Comparison of ENCODE assay signal across 10 mouse cellular contexts in the genomic region with DNA sequence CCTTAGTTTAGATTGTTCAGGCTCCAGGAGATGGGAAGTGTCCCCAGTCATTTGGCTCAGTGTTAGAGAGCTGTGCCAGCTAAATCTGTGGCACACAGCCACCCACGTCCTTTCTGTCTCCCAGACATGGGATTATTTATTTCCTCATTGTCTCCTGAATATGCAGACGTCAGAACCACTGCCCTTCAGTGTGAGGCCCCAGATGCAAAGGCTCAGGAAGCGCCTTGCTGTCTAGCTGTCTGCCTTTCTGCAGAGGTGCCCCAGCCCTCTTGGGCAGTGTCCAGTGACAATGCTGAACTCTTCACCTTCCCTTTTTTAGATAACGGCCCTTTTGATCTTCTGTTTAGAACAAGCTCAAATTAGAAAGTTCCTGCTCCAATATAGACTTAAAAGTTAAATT.
DNase-seq lines count a peak whose midpoint lies in the region; ATAC-seq and TF ChIP-seq lines count a peak whose summit lies in the region.
"Had no signal": no experiment of that assay in that cellular context is flagged by ENCODE, and none has a peak within 500 bp of the region (broad histone marks: within the 10 kb centered on the region; RNA-seq: fewer than 3 reads in every experiment).

No protein-coding gene starts in this region.

- no peaks in the 10 kb centered on the region for H3K9me3 ChIP-seq in hindbrain, embryonic 16.5 days (ENCODE audit: control insufficient read depth, low read length)
- H3K9me3 ChIP-seq in hindbrain, embryonic 11.5 days (ENCODE audit: control insufficient read depth, low read length): no peaks in the 10 kb centered on the region
- H3K9me3 ChIP-seq: embryonic facial prominence, embryonic 13.5 days had no signal

- H3K36me3 ChIP-seq in hindbrain, embryonic 16.5 days (ENCODE audit: control insufficient read depth, insufficient read depth, low read length): no peaks in the 10 kb centered on the region
- H3K36me3 ChIP-seq in hindbrain, embryonic 11.5 days (ENCODE audit: control insufficient read depth, insufficient read depth, low read length): no peaks in the 10 kb centered on the region
- H3K36me3 ChIP-seq: embryonic facial prominence, embryonic 13.5 days had no signal

- no peak for DNase-seq in hindbrain, embryonic 11.5 days (ENCODE audit: low spot score)
- peak; percentile 12 to 24 for DNase-seq in frontal cortex, postnatal 10 days (ENCODE audit: low spot score in 2 of 2)
- peak; percentile 70 for DNase-seq in kidney, postnatal 10 days
- DNase-seq in lung, adult 2 months: peak; percentile 32
- DNase-seq in thymus, postnatal 0 days (ENCODE audit: low spot score): no peak
- DNase-seq in retina, embryonic 14.5 days (ENCODE audit: low spot score): no peak
- no peak for DNase-seq in spleen, postnatal 36 days (ENCODE audit: low spot score in 2 of 2)

- H3K27ac ChIP-seq in hindbrain, embryonic 16.5 days (ENCODE audit: low read depth, low read length): no peak overlapping the region
- H3K27ac ChIP-seq in hindbrain, embryonic 11.5 days (ENCODE audit: low read depth, low read length): no peak overlapping the region
- H3K27ac ChIP-seq: embryonic facial prominence, embryonic 13.5 days; liver, embryonic 14.5 days had no signal

- no peak for TF ChIP-seq POLR2A in lung, adult 2 months (IDR thresholded peaks at IDR 0.05; ENCODE audit: borderline replicate concordance, extremely low read depth, low read depth, low read length)

- ATAC-seq in hindbrain, embryonic 16.5 days: peak; percentile 56
- no peak for ATAC-seq in hindbrain, embryonic 11.5 days (ENCODE audit: low FRiP score)

- no peak overlapping the region for H3K9ac ChIP-seq in hindbrain, embryonic 16.5 days (ENCODE audit: low read depth, low read length)
- H3K9ac ChIP-seq in hindbrain, embryonic 11.5 days (ENCODE audit: low read depth, low read length): no peak overlapping the region
- H3K9ac ChIP-seq: embryonic facial prominence, embryonic 13.5 days; liver, embryonic 14.5 days had no signal

- H3K27me3 ChIP-seq in hindbrain, embryonic 16.5 days (replicated peaks; ENCODE audit: control insufficient read depth, insufficient read depth, low read length): no peaks in the 10 kb centered on the region
- no peaks in the 10 kb centered on the region for H3K27me3 ChIP-seq in hindbrain, embryonic 11.5 days (ENCODE audit: control insufficient read depth, insufficient read depth, low read length)
- H3K27me3 ChIP-seq: embryonic facial prominence, embryonic 13.5 days had no signal

- no peaks in the 10 kb centered on the region for H3K4me1 ChIP-seq in hindbrain, embryonic 16.5 days (ENCODE audit: control insufficient read depth, insufficient read depth, low read depth, low read length)
- H3K4me1 ChIP-seq in hindbrain, embryonic 11.5 days (replicated peaks; ENCODE audit: control insufficient read depth, insufficient read depth, low read length): no peaks in the 10 kb centered on the region
- H3K4me1 ChIP-seq in lung, adult 2 months (ENCODE audit: control insufficient read depth, insufficient read depth, low read length): peaks cover 13% of the 10 kb centered on the region

- no peak overlapping the region for H3K4me2 ChIP-seq in hindbrain, embryonic 16.5 days (ENCODE audit: low read length)
- no peak overlapping the region for H3K4me2 ChIP-seq in hindbrain, embryonic 11.5 days (replicated peaks; ENCODE audit: low read depth, low read length)
- H3K4me2 ChIP-seq: embryonic facial prominence, embryonic 13.5 days had no signal

- TF ChIP-seq CTCF in lung, adult 2 months (IDR thresholded peaks at IDR 0.05; ENCODE audit: insufficient read depth, low read length): no peak

- WGBS in hindbrain, embryonic 16.5 days: 27% methylated on average over 4 of the region's 4 CpGs
- WGBS in hindbrain, embryonic 11.5 days: 42% methylated on average over 4 of the region's 4 CpGs
- WGBS in lung, adult 2 months: 17% methylated on average over 4 of the region's 4 CpGs

- no peak overlapping the region for H3K4me3 ChIP-seq in hindbrain, embryonic 16.5 days (ENCODE audit: low read length)
- no peak overlapping the region for H3K4me3 ChIP-seq in hindbrain, embryonic 11.5 days (ENCODE audit: low read depth, low read length)
- no peak overlapping the region for H3K4me3 ChIP-seq in lung, adult 2 months (replicated peaks; ENCODE audit: extremely low read depth, low read depth, low read length)
- H3K4me3 ChIP-seq: embryonic facial prominence, embryonic 13.5 days had no signal

Comparison
In these comparisons a context has a peak if more than half of its experiments do, and no peak if none do; other contexts are left out.
1. DNase-seq: peak in frontal cortex, postnatal 10 days (2 of 2), kidney, postnatal 10 days (single experiment) and lung, adult 2 months (single experiment); none in hindbrain, embryonic 11.5 days (single experiment), thymus, postnatal 0 days (single experiment), retina, embryonic 14.5 days (single experiment) and spleen, postnatal 36 days (0 of 2).